Mouse (Mus musculus): ENCODE results near the gene Vamp9. TPM values are rescaled to one million over a fixed set of nuclear protein-coding genes. Genes with fewer than 3 reads are reported as not detected.

Gene Vamp9
- polyA plus RNA-seq, 1 experiment: not detected

DNA sequence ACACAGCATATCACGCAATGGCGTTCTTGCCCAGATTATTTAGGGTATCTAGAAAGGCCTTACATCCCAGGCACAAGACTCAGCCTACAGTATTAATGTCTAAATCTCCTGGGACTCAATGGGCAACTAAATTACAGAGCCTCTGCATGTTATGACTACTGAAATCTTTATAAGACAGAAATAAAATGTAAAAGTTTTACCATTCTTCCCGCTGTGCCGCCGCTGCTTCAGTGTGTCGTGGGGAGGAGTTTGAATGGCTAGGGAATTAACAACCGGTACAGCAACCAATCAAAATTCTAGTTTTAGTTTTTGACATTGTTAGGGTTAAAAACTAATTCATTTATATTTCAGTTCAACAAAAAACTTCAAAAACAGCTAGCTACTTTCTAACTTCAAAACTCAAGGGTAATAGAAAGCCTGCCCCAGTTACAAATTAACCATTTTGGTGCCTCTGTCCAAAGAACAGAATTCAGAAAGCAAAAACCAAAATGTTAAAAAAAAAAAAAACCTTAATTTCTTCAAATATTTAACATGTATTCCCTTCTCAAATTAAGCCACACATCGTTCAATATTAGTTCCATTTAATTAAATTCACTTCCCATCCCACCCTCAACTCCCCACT lies 70.4 kb downstream of the Vamp9 start:
- Histone ChIP-seq H3K4me1 (ENCODE audit: control insufficient read depth, insufficient read depth, insufficient read length, low read length) (peaks cover 13% of the 10 kb centered on the region), H3K27ac (replicated peaks; ENCODE audit: low read depth, low read length) (no peak overlapping the region), H3K4me3 (ENCODE audit: insufficient read depth, low read depth, low read length) (peak overlapping the region; percentile 100)

GRCm38 (mm10) chr5:99977516-99978301 lies 71.7 kb downstream of the Vamp9 start:
- H3K4me1 ChIP-seq (ENCODE audit: control insufficient read depth, insufficient read depth, insufficient read length, low read length): peaks cover 13% of the 10 kb centered on the region
- H3K27ac ChIP-seq (replicated peaks; ENCODE audit: low read depth, low read length): peak overlapping the region; percentile 57
- peak overlapping the region; percentile 100 for H3K4me3 ChIP-seq (ENCODE audit: insufficient read depth, low read depth, low read length)

DNA sequence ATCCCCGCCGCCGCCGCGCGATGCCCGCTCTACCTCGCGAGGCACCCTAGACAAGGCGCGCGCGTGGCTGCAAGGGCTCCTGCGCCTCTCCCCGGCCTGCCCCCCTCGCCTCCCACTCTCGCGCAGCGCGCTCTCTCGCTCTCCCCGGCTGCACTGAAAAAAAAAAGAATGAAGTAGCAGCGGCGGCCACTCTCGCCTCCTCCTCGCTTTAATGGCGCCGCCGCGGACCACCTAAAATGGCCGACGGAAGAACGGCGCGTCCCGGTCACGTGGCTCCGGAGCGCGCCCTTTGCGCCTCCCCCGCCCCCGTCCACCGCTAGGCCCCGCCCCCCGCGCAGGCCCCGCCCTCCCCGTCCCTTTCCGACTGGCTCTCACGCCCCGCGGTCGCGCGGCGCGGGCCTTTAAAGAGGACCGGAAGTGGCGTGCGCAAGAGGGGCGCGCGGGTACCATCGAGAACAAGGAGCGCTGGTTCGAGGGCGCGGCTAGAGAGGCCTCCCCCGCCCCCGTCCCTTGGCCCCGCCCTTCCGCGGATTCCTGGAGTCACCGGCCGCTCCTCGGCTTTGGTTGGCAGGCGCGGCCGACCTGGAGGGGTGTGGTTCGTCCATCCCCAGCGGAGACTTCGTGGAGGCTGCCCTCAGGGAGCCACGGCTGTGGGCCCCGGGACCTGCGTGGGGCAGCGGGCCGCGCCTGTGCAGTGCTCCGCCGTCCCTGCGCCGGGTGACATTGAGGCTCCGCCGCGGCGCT lies 72.8 kb downstream of the Vamp9 start, which contains the start of the genes Hnrnpd and 4930524J08Rik:
Gene Hnrnpd (minus strand): TSS at position 240 of the 744 bp plus-strand sequence.
Gene 4930524J08Rik (plus strand): TSS at position 363 of the 744 bp plus-strand sequence.
- peak within 1 kb of the TSS; percentile 100 for H3K4me3 ChIP-seq (ENCODE audit: insufficient read depth, low read depth, low read length)
- peaks cover 9% of the 10 kb centered on the region for H3K4me1 ChIP-seq (ENCODE audit: control insufficient read depth, insufficient read depth, insufficient read length, low read length)
- peak within 1 kb of the TSS; percentile 98 for H3K27ac ChIP-seq (replicated peaks; ENCODE audit: low read depth, low read length)

DNA sequence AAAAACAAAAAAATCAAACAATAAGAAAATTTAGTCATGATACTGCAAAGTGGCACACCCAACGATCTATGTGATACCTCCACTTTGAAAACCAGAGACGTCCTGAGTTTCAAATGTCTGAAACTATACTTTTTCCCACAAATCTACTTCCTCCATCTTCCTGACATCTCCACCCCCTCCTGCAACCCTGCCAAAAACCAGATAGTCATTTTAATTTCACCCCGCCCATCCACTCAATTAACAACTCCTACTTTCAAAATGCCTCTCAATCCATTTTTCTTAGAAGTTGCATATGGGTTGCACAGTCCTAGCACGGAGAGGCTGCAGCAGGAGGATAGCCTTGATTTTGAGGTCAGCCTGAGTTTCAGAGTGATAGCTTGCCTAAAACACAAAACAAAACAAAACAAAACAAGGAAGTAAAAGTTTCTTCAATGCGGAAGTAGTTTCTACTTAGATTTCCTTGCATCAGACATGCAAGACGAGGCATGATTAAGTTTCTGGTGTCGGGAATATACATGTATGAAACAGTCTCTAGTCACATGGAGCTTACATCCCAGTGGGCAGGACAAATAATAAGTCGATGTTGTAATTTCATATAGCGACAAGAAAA lies 77.5 kb downstream of the Vamp9 start:
- H3K4me3 ChIP-seq (ENCODE audit: insufficient read depth, low read depth, low read length): no peak overlapping the region; the same call in 1 of the 2 replicates
- no peaks in the 10 kb centered on the region for H3K4me1 ChIP-seq (ENCODE audit: control insufficient read depth, insufficient read depth, insufficient read length, low read length)
- H3K27ac ChIP-seq (replicated peaks; ENCODE audit: low read depth, low read length): 0 out of 2 replicates have a peak overlapping the region, but pooled peaks have one; percentile 55

- H3K4me1 ChIP-seq (ENCODE audit: control insufficient read depth, insufficient read depth, insufficient read length, low read length): 0 out of 2 replicates have a peak, but pooled peaks cover 2% of the 10 kb centered on the region
- H3K27ac ChIP-seq (replicated peaks; ENCODE audit: low read depth, low read length): no peak overlapping the region
- no peak overlapping the region for H3K4me3 ChIP-seq (ENCODE audit: insufficient read depth, low read depth, low read length)
These were observed 88.1 kb downstream of the Vamp9 start for GRCm38 (mm10) chr5:99994166-99994565.

DNA sequence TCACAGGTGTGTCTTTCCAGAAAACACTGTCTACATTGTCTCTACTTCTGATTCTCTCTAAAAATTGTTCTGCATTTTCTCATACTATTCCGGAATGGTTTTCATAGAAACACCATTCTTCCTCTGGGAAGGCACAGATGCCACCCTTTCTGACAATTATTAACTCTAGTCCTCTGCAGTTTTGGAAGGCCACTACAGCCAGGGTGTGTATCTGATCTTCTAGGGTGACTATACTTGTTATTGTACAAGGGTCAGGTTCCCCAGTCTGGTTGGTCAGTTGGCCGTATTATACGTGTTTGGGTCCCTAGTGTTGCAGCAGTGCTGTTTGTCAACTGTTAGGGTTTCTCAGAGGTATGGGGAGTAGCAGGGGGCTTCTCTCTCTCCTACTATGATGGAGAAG lies 88.6 kb downstream of the Vamp9 start:
- Histone ChIP-seq H3K4me3 (ENCODE audit: insufficient read depth, low read depth, low read length) (no peak overlapping the region), H3K27ac (replicated peaks; ENCODE audit: low read depth, low read length) (no peak overlapping the region), H3K4me1 (ENCODE audit: control insufficient read depth, insufficient read depth, insufficient read length, low read length) (0 out of 2 replicates have a peak, but pooled peaks cover 2% of the 10 kb centered on the region)

DNA sequence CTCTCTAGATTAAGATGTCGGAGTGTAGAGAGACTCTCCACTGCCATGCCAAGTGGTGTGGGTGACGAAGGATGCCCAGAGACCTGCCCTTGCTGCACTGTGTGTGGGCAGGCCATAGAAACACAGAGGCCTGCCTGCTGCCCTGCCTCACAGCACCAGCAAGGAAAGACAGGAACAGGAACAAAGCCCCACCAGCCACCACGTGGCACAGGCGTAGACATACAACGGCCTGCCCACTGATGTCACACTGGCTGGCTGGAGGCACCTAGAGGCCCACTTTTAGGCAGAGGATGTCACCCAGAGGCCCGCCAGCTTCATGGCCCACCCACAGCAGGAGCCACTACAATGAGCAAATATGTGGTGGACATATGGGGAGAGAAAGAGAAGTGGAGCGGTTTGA lies 94.0 kb downstream of the Vamp9 start:
- Histone ChIP-seq H3K4me3 (ENCODE audit: insufficient read depth, low read depth, low read length) (no peak overlapping the region), H3K27ac (replicated peaks; ENCODE audit: low read depth, low read length) (no peak overlapping the region), H3K4me1 (ENCODE audit: control insufficient read depth, insufficient read depth, insufficient read length, low read length) (no peaks in the 10 kb centered on the region)

GRCm38 (mm10) chr5:100000500-100000899 lies 94.4 kb downstream of the Vamp9 start:
- no peak overlapping the region for H3K4me3 ChIP-seq (ENCODE audit: insufficient read depth, low read depth, low read length)
- no peaks in the 10 kb centered on the region for H3K4me1 ChIP-seq (ENCODE audit: control insufficient read depth, insufficient read depth, insufficient read length, low read length)
- no peak overlapping the region for H3K27ac ChIP-seq (replicated peaks; ENCODE audit: low read depth, low read length)

Other genes starting within 250 kb of the Vamp9 start
- gene Rasgef1b, start 177.2 kb upstream of the Vamp9 start, polyA plus RNA-seq (2012; ENCODE audit: insufficient read depth, insufficient read length, missing spikeins): 0.36 and 1.0 TPM in 2 replicates
- gene Hnrnpd, start 72.7 kb downstream of the Vamp9 start, polyA plus RNA-seq (2012; ENCODE audit: insufficient read depth, insufficient read length, missing spikeins): 75.8 and 84.9 TPM in 2 replicates
- 1.8 TPM in 1 of 2 replicates, not detected in the other for gene 4930524J08Rik, start 72.8 kb downstream of the Vamp9 start, polyA plus RNA-seq (2012; ENCODE audit: insufficient read depth, insufficient read length, missing spikeins)
- 37.4 and 60.5 TPM in 2 replicates for gene Hnrnpdl, start 133.4 kb downstream of the Vamp9 start, polyA plus RNA-seq (2012; ENCODE audit: insufficient read depth, insufficient read length, missing spikeins)
- gene Enoph1, start 133.7 kb downstream of the Vamp9 start, polyA plus RNA-seq (2012; ENCODE audit: insufficient read depth, insufficient read length, missing spikeins): 6.6 and 7.1 TPM in 2 replicates

All from brown adipose tissue, adult 24 weeks (tissue).